Mouse (Mus musculus) C2C12 (cell line): ENCODE results near the gene Pdlim4.

Experiments
- CEBPB ChIP-seq: IDR thresholded peaks from one replicate; pipeline ENCODE4 v1.6.1; 2011; ENCODE audit warnings: low read depth, mild to moderate bottlenecking, control low read depth, moderate library complexity
- CTCF ChIP-seq: IDR thresholded peaks from one replicate; pipeline ENCODE4 v1.5.1; 2011; ENCODE audit not compliant: control insufficient read depth, insufficient read depth, insufficient read length
- FOSL1 ChIP-seq: IDR thresholded peaks from one replicate; pipeline ENCODE4 v1.8.0; 2011; ENCODE audit warnings: mild to moderate bottlenecking, low read length; ENCODE audit not compliant: poor library complexity, insufficient read depth, severe bottlenecking
- MAX ChIP-seq: IDR thresholded peaks from one replicate; pipeline ENCODE4 v1.6.1; 2011; ENCODE audit warnings: mild to moderate bottlenecking, control low read depth
- MYOD1 ChIP-seq: IDR thresholded peaks from one replicate; pipeline ENCODE4 v1.6.1; 2011; ENCODE audit warnings: low read depth; ENCODE audit not compliant: control insufficient read depth, insufficient read length
- MYOG ChIP-seq: IDR thresholded peaks from one replicate; pipeline ENCODE4 v1.6.1; 2011; ENCODE audit not compliant: control insufficient read depth, insufficient read length; ENCODE audit errors: extremely low read depth
- USF1 ChIP-seq: IDR thresholded peaks from one replicate; pipeline ENCODE4 v1.6.1; 2011; ENCODE audit warnings: low read depth, mild to moderate bottlenecking, control low read depth, moderate library complexity

- TF ChIP-seq CTCF = no peak
- no peak for TF ChIP-seq FOSL1
- no peak for TF ChIP-seq USF1
- no peak for TF ChIP-seq CEBPB
- no peak for TF ChIP-seq MAX
- TF ChIP-seq MYOD1 = no peak
- TF ChIP-seq MYOG = no peak
Observed at GRCm38 (mm10) chr11:54105011-54105410, 36.2 kb upstream of the Pdlim4 start.
